Mouse (Mus musculus): ENCODE measurements around the gene Rab1a.
A peak's percentile ranks its signal among the peaks of the same experiment; 100 is the strongest.

Gene Rab1a

GRCm38 (mm10) chr11:20248840-20249239 lies 47.6 kb downstream of the Rab1a start:
- DNase-seq = no peak

DNA sequence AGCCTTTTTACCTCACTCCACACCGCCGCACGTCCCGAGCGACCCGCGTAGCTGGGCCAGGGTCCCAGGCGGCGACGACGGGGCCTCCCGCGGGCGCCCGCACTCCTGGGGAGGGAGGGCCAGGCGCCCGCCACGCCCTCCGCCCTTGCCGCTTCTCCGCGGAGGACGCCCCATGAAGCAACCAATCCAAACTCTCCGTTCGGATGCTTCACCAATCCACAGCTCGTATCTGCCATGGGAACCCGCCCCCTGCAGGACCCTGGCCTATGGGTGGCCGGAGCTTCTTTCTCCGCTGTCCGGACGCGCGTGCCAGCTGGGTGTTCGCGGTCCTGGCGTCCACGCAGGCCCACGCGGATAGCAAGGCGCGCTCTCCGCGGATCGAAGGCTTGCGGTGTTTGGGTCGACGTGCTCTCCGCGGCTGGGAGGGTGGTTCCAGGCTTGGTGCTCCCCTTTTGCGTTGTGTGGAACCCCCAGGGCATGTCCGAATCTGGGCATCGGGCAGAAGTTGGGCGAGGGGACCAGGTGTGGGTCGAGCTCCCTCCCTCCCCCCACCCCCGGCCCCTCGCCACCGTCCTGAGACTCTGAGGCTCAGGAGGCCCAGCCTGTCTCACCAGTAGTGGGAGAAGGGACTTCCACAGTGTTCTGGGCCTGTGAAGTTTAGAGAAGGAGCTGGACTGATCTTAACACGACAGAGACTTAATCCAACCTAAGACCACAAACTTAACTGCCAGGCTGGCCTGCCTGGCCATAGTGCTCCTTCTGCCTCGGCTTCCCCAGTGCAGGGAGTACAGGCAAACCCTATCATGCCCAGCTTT lies 48.3 kb downstream of the Rab1a start, which contains the start of gene Cep68:
Gene Cep68 (minus strand): TSS at position 134 of the 815 bp plus-strand sequence.
- peak; percentile 96 for DNase-seq

- no peak for DNase-seq
Measured at GRCm38 (mm10) chr11:20250476-20251178, 49.4 kb downstream of the Rab1a start.

- no peak for DNase-seq
Measured at GRCm38 (mm10) chr11:20253088-20253487, 51.9 kb downstream of the Rab1a start.

DNA sequence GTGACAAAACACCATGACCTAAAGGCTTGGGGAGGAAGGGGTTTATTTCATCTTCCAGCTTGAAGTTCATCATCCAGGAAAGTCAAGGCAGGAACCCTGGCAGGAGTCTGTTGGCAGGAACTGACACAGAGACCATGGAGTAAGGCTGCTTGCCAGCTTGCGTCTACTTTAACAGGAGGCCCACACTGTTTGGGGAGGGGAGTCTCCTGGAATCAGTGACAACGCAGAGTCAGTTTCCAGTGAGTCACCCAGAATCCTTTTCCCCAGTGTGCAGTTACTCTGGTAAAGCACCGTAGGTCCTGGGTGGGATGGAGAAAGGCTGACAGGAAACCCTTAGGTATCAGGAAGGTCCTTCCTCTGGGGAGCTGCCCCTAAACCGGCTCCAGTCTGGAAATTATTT lies 53.6 kb downstream of the Rab1a start:
- no peak for DNase-seq

DNA sequence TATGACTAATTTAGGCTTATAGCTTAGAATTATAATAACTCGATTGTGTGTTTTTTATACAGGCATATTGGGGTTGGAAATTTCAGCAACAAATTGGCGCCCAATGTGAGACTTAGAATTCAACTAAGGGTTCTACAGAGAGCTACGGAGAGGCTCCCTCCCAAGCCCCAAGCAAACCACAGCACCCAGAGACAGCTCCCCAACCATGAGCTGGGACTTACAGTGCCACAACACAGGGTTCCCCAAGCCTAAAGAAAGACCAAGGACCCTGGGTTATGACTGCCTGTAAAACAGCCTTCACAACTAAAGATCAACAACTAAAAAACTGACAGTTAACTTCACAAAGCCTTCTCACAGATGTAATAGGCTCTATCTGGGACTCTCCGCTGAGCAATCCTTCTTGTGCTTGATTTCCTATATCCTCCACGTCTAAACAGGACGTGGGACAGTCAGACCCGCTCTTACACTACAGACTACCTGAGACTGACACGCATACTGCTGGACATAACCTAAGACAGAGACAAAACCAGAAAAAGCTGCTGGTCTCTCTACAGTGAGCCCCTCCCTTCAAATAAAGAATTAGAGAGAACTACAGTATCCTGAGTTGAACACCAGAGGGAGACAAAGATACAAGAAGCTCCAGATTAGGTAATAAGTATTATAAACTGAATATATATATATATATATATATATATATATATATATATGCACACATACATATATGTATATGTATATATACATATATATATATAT lies 61.6 kb downstream of the Rab1a start:
- DNase-seq = no peak

DNA sequence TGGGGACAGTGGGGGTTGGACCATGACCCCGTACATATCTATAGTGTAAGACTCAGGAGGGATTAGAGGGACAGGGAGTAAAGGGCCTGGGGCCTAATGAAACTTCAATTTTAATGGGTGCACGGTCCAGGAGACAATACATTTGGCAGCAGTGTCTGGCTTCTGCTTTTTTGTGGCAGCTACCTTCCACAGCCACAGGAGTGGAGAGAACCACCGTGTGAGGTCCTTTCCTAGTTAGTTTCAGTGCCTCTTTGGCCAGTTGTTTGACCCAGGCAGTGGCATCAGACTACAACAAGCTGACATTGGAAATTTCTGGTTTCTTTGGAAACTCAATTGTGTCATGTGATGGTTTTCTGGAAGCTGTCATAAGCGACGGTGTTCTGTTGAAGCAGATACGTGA lies 68.7 kb downstream of the Rab1a start:
- DNase-seq = no peak

DNA sequence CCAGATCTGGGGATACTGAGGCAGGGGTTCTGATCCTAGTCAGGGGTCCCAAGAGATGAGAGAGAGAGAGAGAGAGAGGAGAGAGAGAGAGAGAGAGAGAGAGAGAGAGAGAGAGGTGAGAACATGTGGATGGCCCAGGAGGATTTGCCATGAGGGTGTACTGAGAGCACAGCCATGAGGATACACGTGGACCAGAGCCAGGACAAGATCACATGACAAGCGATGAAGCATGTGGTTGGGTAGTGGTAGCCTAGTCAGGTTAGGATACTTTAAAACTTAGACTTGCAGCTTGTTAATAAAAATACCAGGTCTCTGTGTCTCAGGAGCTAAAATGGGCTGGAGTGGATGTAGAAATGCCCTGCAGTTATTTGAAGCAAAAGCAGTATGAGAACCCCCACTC lies 74.7 kb downstream of the Rab1a start:
- no peak for DNase-seq

All from kidney, adult 8-10 months (tissue).